Mouse (Mus musculus): ENCODE measurements at regions not wholly inside any gene's neighbourhood (a gene's known extent, or its start where the extent isn't known, plus 50 kb on each side); places are given as distances from the start of the nearest gene placed in this dataset.

- no peak overlapping the region for H3K27ac ChIP-seq (ENCODE audit: low read length)
- 21% methylated on average over 3 of the region's 3 CpGs for WGBS (ENCODE audit: insufficient replicate concordance)
- H3K4me1 ChIP-seq (ENCODE audit: control insufficient read depth, low read depth, low read length), result no peaks in the 10 kb centered on the region
- no peak overlapping the region for H3K9ac ChIP-seq (ENCODE audit: low read depth, low read length)
- no peaks in the 10 kb centered on the region for H3K9me3 ChIP-seq (replicated peaks; ENCODE audit: control insufficient read depth, low read length)
- no peaks in the 10 kb centered on the region for H3K36me3 ChIP-seq (ENCODE audit: control insufficient read depth, insufficient read depth)
- ATAC-seq (ENCODE audit: low read depth), result no peak
- H3K27me3 ChIP-seq (ENCODE audit: control insufficient read depth, insufficient read depth, low read depth, low read length), result no peaks in the 10 kb centered on the region
- H3K4me3 ChIP-seq (ENCODE audit: low read depth, low read length), result no peak overlapping the region
- no peak overlapping the region for H3K4me2 ChIP-seq (ENCODE audit: low read depth, low read length)
Measured at GRCm38 (mm10) chr7:115057736-115058135, 314.2 kb downstream of the Insc start.

GRCm38 (mm10) chr7:115060171-115060570 is 316.7 kb downstream of the Insc start:
- no peaks in the 10 kb centered on the region for H3K4me1 ChIP-seq (ENCODE audit: control insufficient read depth, low read depth, low read length)
- 40% methylated on average over 5 of the region's 5 CpGs for WGBS (ENCODE audit: insufficient replicate concordance)
- no peaks in the 10 kb centered on the region for H3K9me3 ChIP-seq (replicated peaks; ENCODE audit: control insufficient read depth, low read length)

GRCm38 (mm10) chr7:115062817-115063216 is 319.3 kb downstream of the Insc start:
- H3K27me3 ChIP-seq (ENCODE audit: control insufficient read depth, insufficient read depth, low read depth, low read length), result no peaks in the 10 kb centered on the region
- H3K9ac ChIP-seq (ENCODE audit: low read depth, low read length), result no peak overlapping the region
- no peak overlapping the region for H3K27ac ChIP-seq (ENCODE audit: low read length)
- no peak for ATAC-seq (ENCODE audit: low read depth)
- H3K36me3 ChIP-seq (ENCODE audit: control insufficient read depth, insufficient read depth), result no peaks in the 10 kb centered on the region
- no peaks in the 10 kb centered on the region for H3K4me1 ChIP-seq (ENCODE audit: control insufficient read depth, low read depth, low read length)
- H3K4me3 ChIP-seq (ENCODE audit: low read depth, low read length), result no peak overlapping the region
- no peak overlapping the region for H3K4me2 ChIP-seq (ENCODE audit: low read depth, low read length)
- H3K9me3 ChIP-seq (replicated peaks; ENCODE audit: control insufficient read depth, low read length), result no peaks in the 10 kb centered on the region
- WGBS (ENCODE audit: insufficient replicate concordance), result 9% methylated on average over 3 of the region's 3 CpGs

More at GRCm38 (mm10) chr7:115060171-115060570, 316.7 kb downstream of the Insc start:
- H3K4me2 ChIP-seq (ENCODE audit: low read depth, low read length), result no peak overlapping the region
- H3K9ac ChIP-seq (ENCODE audit: low read depth, low read length), result no peak overlapping the region
- no peak overlapping the region for H3K27ac ChIP-seq (ENCODE audit: low read length)
- no peak for ATAC-seq (ENCODE audit: low read depth)
- H3K4me3 ChIP-seq (ENCODE audit: low read depth, low read length), result no peak overlapping the region
- H3K36me3 ChIP-seq (ENCODE audit: control insufficient read depth, insufficient read depth), result no peaks in the 10 kb centered on the region
- no peaks in the 10 kb centered on the region for H3K27me3 ChIP-seq (ENCODE audit: control insufficient read depth, insufficient read depth, low read depth, low read length)

GRCm38 (mm10) chr7:115067641-115068040 is 324.1 kb downstream of the Insc start:
- no peak overlapping the region for H3K27ac ChIP-seq (ENCODE audit: low read length)
- no peak overlapping the region for H3K4me2 ChIP-seq (ENCODE audit: low read depth, low read length)
- 57% methylated on average over 2 of the region's 2 CpGs for WGBS (ENCODE audit: insufficient replicate concordance)
- H3K4me3 ChIP-seq (ENCODE audit: low read depth, low read length), result no peak overlapping the region
- H3K36me3 ChIP-seq (ENCODE audit: control insufficient read depth, insufficient read depth), result no peaks in the 10 kb centered on the region
- H3K9me3 ChIP-seq (replicated peaks; ENCODE audit: control insufficient read depth, low read length), result no peaks in the 10 kb centered on the region
- no peaks in the 10 kb centered on the region for H3K4me1 ChIP-seq (ENCODE audit: control insufficient read depth, low read depth, low read length)
- H3K9ac ChIP-seq (ENCODE audit: low read depth, low read length), result no peak overlapping the region
- no peak for ATAC-seq (ENCODE audit: low read depth)
- no peaks in the 10 kb centered on the region for H3K27me3 ChIP-seq (ENCODE audit: control insufficient read depth, insufficient read depth, low read depth, low read length)

GRCm38 (mm10) chr7:115073406-115073805 is 329.9 kb downstream of the Insc start:
- WGBS (ENCODE audit: insufficient replicate concordance), result 29% methylated on average over 2 of the region's 2 CpGs

GRCm38 (mm10) chr7:115076781-115077180 is 333.3 kb downstream of the Insc start:
- no peak overlapping the region for H3K27ac ChIP-seq (ENCODE audit: low read length)
- H3K27me3 ChIP-seq (ENCODE audit: control insufficient read depth, insufficient read depth, low read depth, low read length), result no peaks in the 10 kb centered on the region
- ATAC-seq (ENCODE audit: low read depth), result no peak
- H3K4me3 ChIP-seq (ENCODE audit: low read depth, low read length), result no peak overlapping the region
- 60% methylated on average over 4 of the region's 4 CpGs for WGBS (ENCODE audit: insufficient replicate concordance)
- H3K9ac ChIP-seq (ENCODE audit: low read depth, low read length), result no peak overlapping the region
- no peaks in the 10 kb centered on the region for H3K4me1 ChIP-seq (ENCODE audit: control insufficient read depth, low read depth, low read length)
- H3K36me3 ChIP-seq (ENCODE audit: control insufficient read depth, insufficient read depth), result no peaks in the 10 kb centered on the region
- H3K4me2 ChIP-seq (ENCODE audit: low read depth, low read length), result no peak overlapping the region
- H3K9me3 ChIP-seq (replicated peaks; ENCODE audit: control insufficient read depth, low read length), result no peaks in the 10 kb centered on the region

More at GRCm38 (mm10) chr7:115073406-115073805, 329.9 kb downstream of the Insc start:
- Histone ChIP-seq H3K9ac (ENCODE audit: low read depth, low read length) (no peak overlapping the region), H3K27ac (ENCODE audit: low read length) (no peak overlapping the region), H3K4me2 (ENCODE audit: low read depth, low read length) (no peak overlapping the region), H3K9me3 (replicated peaks; ENCODE audit: control insufficient read depth, low read length) (no peaks in the 10 kb centered on the region), H3K4me3 (ENCODE audit: low read depth, low read length) (no peak overlapping the region), H3K27me3 (ENCODE audit: control insufficient read depth, insufficient read depth, low read depth, low read length) (no peaks in the 10 kb centered on the region), H3K36me3 (ENCODE audit: control insufficient read depth, insufficient read depth) (no peaks in the 10 kb centered on the region), H3K4me1 (ENCODE audit: control insufficient read depth, low read depth, low read length) (no peaks in the 10 kb centered on the region)
- no peak for ATAC-seq (ENCODE audit: low read depth)

GRCm38 (mm10) chr7:115084711-115085380 is 341.4 kb downstream of the Insc start:
- no peaks in the 10 kb centered on the region for H3K36me3 ChIP-seq (ENCODE audit: control insufficient read depth, insufficient read depth)
- ATAC-seq (ENCODE audit: low read depth), result no peak
- 21% methylated on average over 3 of the region's 3 CpGs for WGBS (ENCODE audit: insufficient replicate concordance)

GRCm38 (mm10) chr7:115086542-115087448 is 343.3 kb downstream of the Insc start:
- Histone ChIP-seq H3K4me3 (ENCODE audit: low read depth, low read length) (no peak overlapping the region), H3K27ac (ENCODE audit: low read length) (no peak overlapping the region), H3K9ac (ENCODE audit: low read depth, low read length) (no peak overlapping the region), H3K9me3 (replicated peaks; ENCODE audit: control insufficient read depth, low read length) (no peaks in the 10 kb centered on the region), H3K36me3 (ENCODE audit: control insufficient read depth, insufficient read depth) (no peaks in the 10 kb centered on the region), H3K4me1 (ENCODE audit: control insufficient read depth, low read depth, low read length) (no peaks in the 10 kb centered on the region), H3K4me2 (ENCODE audit: low read depth, low read length) (no peak overlapping the region), H3K27me3 (ENCODE audit: control insufficient read depth, insufficient read depth, low read depth, low read length) (no peaks in the 10 kb centered on the region)
- no peak for ATAC-seq (ENCODE audit: low read depth)
- 55% methylated on average over 4 of the region's 4 CpGs for WGBS (ENCODE audit: insufficient replicate concordance)

More at GRCm38 (mm10) chr7:115084711-115085380, 341.4 kb downstream of the Insc start:
- no peak overlapping the region for H3K27ac ChIP-seq (ENCODE audit: low read length)
- H3K4me1 ChIP-seq (ENCODE audit: control insufficient read depth, low read depth, low read length), result no peaks in the 10 kb centered on the region
- no peak overlapping the region for H3K9ac ChIP-seq (ENCODE audit: low read depth, low read length)
- no peak overlapping the region for H3K4me2 ChIP-seq (ENCODE audit: low read depth, low read length)
- no peak overlapping the region for H3K4me3 ChIP-seq (ENCODE audit: low read depth, low read length)
- no peaks in the 10 kb centered on the region for H3K27me3 ChIP-seq (ENCODE audit: control insufficient read depth, insufficient read depth, low read depth, low read length)
- H3K9me3 ChIP-seq (replicated peaks; ENCODE audit: control insufficient read depth, low read length), result no peaks in the 10 kb centered on the region

- H3K4me1 ChIP-seq (ENCODE audit: control insufficient read depth, low read depth, low read length), result no peaks in the 10 kb centered on the region
- no peaks in the 10 kb centered on the region for H3K27me3 ChIP-seq (ENCODE audit: control insufficient read depth, insufficient read depth, low read depth, low read length)
- H3K9ac ChIP-seq (ENCODE audit: low read depth, low read length), result no peak overlapping the region
- no peaks in the 10 kb centered on the region for H3K36me3 ChIP-seq (ENCODE audit: control insufficient read depth, insufficient read depth)
- no peak overlapping the region for H3K4me2 ChIP-seq (ENCODE audit: low read depth, low read length)
- H3K9me3 ChIP-seq (replicated peaks; ENCODE audit: control insufficient read depth, low read length), result no peaks in the 10 kb centered on the region
- no peak overlapping the region for H3K27ac ChIP-seq (ENCODE audit: low read length)
- no peak for ATAC-seq (ENCODE audit: low read depth)
- H3K4me3 ChIP-seq (ENCODE audit: low read depth, low read length), result no peak overlapping the region
- WGBS (ENCODE audit: insufficient replicate concordance), result 56% methylated on average over 3 of the region's 3 CpGs
Measured at GRCm38 (mm10) chr7:115092481-115093050, 349.1 kb downstream of the Insc start.
